9 mouse cellular contexts compared by ENCODE assay signal in the genomic region with DNA sequence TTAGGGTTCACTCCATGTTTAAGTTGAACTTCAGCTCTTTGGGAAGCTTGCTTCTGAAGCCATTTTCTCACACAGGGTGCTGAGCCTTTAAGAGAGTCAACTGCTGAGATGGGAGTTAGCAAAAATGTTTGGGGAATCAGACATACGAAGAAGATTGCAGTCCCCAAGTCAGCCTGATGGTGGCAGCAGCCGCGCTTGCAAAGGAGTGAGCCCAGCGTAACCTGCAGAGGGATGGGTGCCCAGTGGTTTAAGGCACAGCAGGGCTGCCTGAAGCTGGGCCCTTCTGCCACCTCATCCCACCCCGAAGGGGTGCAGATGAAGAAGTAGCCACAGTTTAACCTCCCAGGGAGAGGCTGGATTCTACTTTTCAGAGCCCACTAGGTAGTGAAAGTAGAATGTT. TPM values are rescaled to one million over a fixed set of nuclear protein-coding genes. Genes with fewer than 3 reads are reported as not detected.
DNase-seq lines count a peak whose midpoint lies in the region; ATAC-seq and TF ChIP-seq lines count a peak whose summit lies in the region.
"Had no signal": no experiment of that assay in that cellular context is flagged by ENCODE, and none has a peak within 500 bp of the region (broad histone marks: within the 10 kb centered on the region; RNA-seq: fewer than 3 reads in every experiment).

No protein-coding gene starts in this region.

- ATAC-seq in CD4-positive, CD25-positive, alpha-beta regulatory T cell, adult 4 months: no peak
- ATAC-seq in hindbrain, embryonic 16.5 days: peak; percentile 72
- ATAC-seq in midbrain, embryonic 12.5 days (ENCODE audit: low FRiP score, low read depth): peak; percentile 74; the same call in 1 of the 2 replicates

- no peak overlapping the region for H3K4me3 ChIP-seq in hindbrain, embryonic 16.5 days (ENCODE audit: low read length)
- H3K4me3 ChIP-seq in midbrain, embryonic 12.5 days: no peak overlapping the region
- no peak overlapping the region for H3K4me3 ChIP-seq in small intestine, adult 2 months (ENCODE audit: low read depth, low read length)
- H3K4me3 ChIP-seq: megakaryocyte, embryonic 14.5 days had no signal

- H3K27me3 ChIP-seq in hindbrain, embryonic 16.5 days (replicated peaks; ENCODE audit: control insufficient read depth, insufficient read depth, low read length): no peaks in the 10 kb centered on the region
- peaks cover 21% of the 10 kb centered on the region for H3K27me3 ChIP-seq in midbrain, embryonic 12.5 days
- no peaks in the 10 kb centered on the region for H3K27me3 ChIP-seq in small intestine, adult 2 months (ENCODE audit: control insufficient read depth, insufficient read depth, low read length)

- 3% methylated on average over 5 of the region's 5 CpGs for WGBS in hindbrain, embryonic 16.5 days
- 5% methylated on average over 5 of the region's 5 CpGs for WGBS in midbrain, embryonic 12.5 days
- 7% methylated on average over 5 of the region's 5 CpGs for WGBS in small intestine, adult 2 months

- intact Hi-C loops in left cerebral cortex, postnatal 10 days (cut with DNase I): loop anchor here (2.0 to 10.0 kb wide), 4 partner anchors 166 to 666 kb away; no protein-coding TSS in a partner anchor

- H3K4me1 ChIP-seq in hindbrain, embryonic 16.5 days (ENCODE audit: control insufficient read depth, insufficient read depth, low read depth, low read length): peaks cover 3% of the 10 kb centered on the region
- H3K4me1 ChIP-seq in midbrain, embryonic 12.5 days: peaks cover under 1% of the 10 kb centered on the region; the same call in 1 of the 2 replicates
- H3K4me1 ChIP-seq in small intestine, adult 2 months (ENCODE audit: control insufficient read depth, insufficient read depth, insufficient read length, low read length): no peaks in the 10 kb centered on the region
- H3K4me1 ChIP-seq: megakaryocyte, embryonic 14.5 days had no signal

- no peak overlapping the region for H3K4me2 ChIP-seq in hindbrain, embryonic 16.5 days (ENCODE audit: low read length)
- no peak overlapping the region for H3K4me2 ChIP-seq in midbrain, embryonic 12.5 days (replicated peaks)

- H3K9me3 ChIP-seq in hindbrain, embryonic 16.5 days (ENCODE audit: control insufficient read depth, low read length): no peaks in the 10 kb centered on the region
- no peaks in the 10 kb centered on the region for H3K9me3 ChIP-seq in midbrain, embryonic 12.5 days
- H3K9me3 ChIP-seq: megakaryocyte, embryonic 14.5 days had no signal

- TF ChIP-seq POLR2A in small intestine, adult 2 months (IDR thresholded peaks at IDR 0.05; ENCODE audit: low read depth, low read length): no peak

- no peaks in the 10 kb centered on the region for H3K36me3 ChIP-seq in hindbrain, embryonic 16.5 days (ENCODE audit: control insufficient read depth, insufficient read depth, low read length)
- no peaks in the 10 kb centered on the region for H3K36me3 ChIP-seq in midbrain, embryonic 12.5 days
- H3K36me3 ChIP-seq in small intestine, adult 2 months (ENCODE audit: control insufficient read depth, insufficient read depth, low read length): no peaks in the 10 kb centered on the region

- no peak overlapping the region for H3K27ac ChIP-seq in hindbrain, embryonic 16.5 days (ENCODE audit: low read depth, low read length)
- H3K27ac ChIP-seq in midbrain, embryonic 12.5 days (replicated peaks): no peak overlapping the region
- H3K27ac ChIP-seq in small intestine, adult 2 months (ENCODE audit: insufficient read depth, low read depth, low read length): no peak overlapping the region

- peak; percentile 46 for DNase-seq in CD4-positive, CD25-positive, alpha-beta regulatory T cell, adult 2 months (ENCODE audit: low read depth, low spot score)
- peak; percentile 94 for DNase-seq in cerebellum, adult 9-10 months
- DNase-seq in frontal cortex, postnatal 10 days (ENCODE audit: low spot score in 2 of 2): peak; percentile 55 to 86
- DNase-seq in left cerebral cortex, postnatal 10 days (ENCODE audit: extremely low spot score in 1 of 2, low spot score in 2 of 2): peak; percentile 83 to 84

- TF ChIP-seq CTCF in small intestine, adult 2 months (IDR thresholded peaks at IDR 0.05; ENCODE audit: extremely low read depth, insufficient read length, insufficient replicate concordance, low read depth, low read length): peak; percentile 66; the same call in 1 of the 2 replicates

- no peak overlapping the region for H3K9ac ChIP-seq in hindbrain, embryonic 16.5 days (ENCODE audit: low read depth, low read length)
- no peak overlapping the region for H3K9ac ChIP-seq in midbrain, embryonic 12.5 days (replicated peaks)

RNA-seq across cellular contexts. Expression of a gene that starts 13.0 kb away (rescaled TPM):
- under 1 TPM in 1 of 2 experiments, not detected in 1; 0.41 TPM for polyA plus RNA-seq in CD4-positive, CD25-positive, alpha-beta regulatory T cell, adult 4 months (2017; shearing (Covaris generic))
- polyA plus RNA-seq in hindbrain, embryonic 16.5 days (2015; fragmentation: Nextera tagmentation; extraction: Ambion mirVana): 47.2 and 48.9 TPM in 2 replicates
- 10 to 100 TPM; 77.0 to 80.1 TPM for total RNA-seq in left cerebral cortex, postnatal 10 days (2021)
- 9.5 and 11.5 TPM in 2 replicates for polyA plus RNA-seq in midbrain, embryonic 12.5 days (2016; fragmentation: Nextera tagmentation; extraction: Ambion mirVana)
- polyA plus RNA-seq in small intestine, adult 2 months (2012; rRNA removed): 0.22 and 0.23 TPM in 2 replicates
